8 mouse cellular contexts compared by ENCODE assay signal in the genomic region with DNA sequence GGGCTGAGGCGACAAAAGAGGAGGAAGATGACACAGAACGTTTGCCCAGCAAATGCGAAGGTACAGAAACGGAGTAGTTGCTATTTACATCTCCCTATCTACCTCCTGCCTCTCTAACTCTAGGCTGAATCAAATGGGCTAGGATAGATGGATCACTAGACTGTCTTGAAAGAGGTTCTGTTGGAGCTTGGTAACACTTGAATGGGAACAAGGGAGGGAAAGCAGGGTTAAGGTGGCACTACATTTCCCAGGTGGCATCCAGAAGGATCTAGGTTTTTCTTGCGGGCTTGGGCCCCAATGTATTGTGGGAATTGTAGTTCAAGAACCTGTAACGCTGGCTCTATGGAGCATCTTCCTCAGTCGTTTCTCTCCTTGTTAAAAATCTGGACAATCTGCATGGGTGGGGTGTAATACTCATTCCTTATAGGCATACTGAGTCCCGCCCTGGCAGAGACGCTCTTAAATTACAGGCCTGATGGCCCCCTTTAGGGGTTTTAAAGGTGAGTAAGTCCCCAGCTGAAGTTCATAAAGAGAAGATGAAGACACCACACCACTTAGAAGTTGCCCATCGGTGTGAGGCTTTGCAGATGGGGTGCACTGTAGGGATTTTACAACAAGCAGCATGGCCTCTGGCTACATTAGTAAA. TPM values are rescaled to one million over a fixed set of nuclear protein-coding genes. Genes with fewer than 3 reads are reported as not detected.
DNase-seq lines count a peak whose midpoint lies in the region; ATAC-seq and TF ChIP-seq lines count a peak whose summit lies in the region.

No protein-coding gene starts in this region.

- DNase-seq in kidney, postnatal 10 days, result peak; percentile 76
- DNase-seq in liver, embryonic 13.5 days, result peak; percentile 67
- peak; percentile 50 for DNase-seq in neural tube, embryonic 10.5 days (ENCODE audit: extremely low spot score, low spot score)
- peak; percentile 94 for DNase-seq in telencephalon, adult 2 months (ENCODE audit: low read depth, low spot score)

- H3K4me2 ChIP-seq in heart, embryonic 15.5 days, result peak overlapping the region; percentile 78
- peak overlapping the region; percentile 84 for H3K4me2 ChIP-seq in liver, embryonic 13.5 days

- peaks cover 58% of the 10 kb centered on the region for H3K4me1 ChIP-seq in E14TG2a.4 (replicated peaks; ENCODE audit: low read depth, low read length)
- H3K4me1 ChIP-seq in brown adipose tissue, adult 24 weeks (ENCODE audit: control insufficient read depth, insufficient read depth, insufficient read length, low read length), result no peaks in the 10 kb centered on the region
- peaks cover 15% of the 10 kb centered on the region for H3K4me1 ChIP-seq in heart, embryonic 15.5 days (replicated peaks)
- H3K4me1 ChIP-seq in liver, embryonic 13.5 days (replicated peaks), result peaks cover 36% of the 10 kb centered on the region

- H3K27ac ChIP-seq in brown adipose tissue, adult 24 weeks (replicated peaks; ENCODE audit: low read depth, low read length), result peak overlapping the region; percentile 92
- peak overlapping the region; percentile 79 for H3K27ac ChIP-seq in heart, embryonic 15.5 days
- H3K27ac ChIP-seq in liver, embryonic 13.5 days, result peak overlapping the region; percentile 84

- H3K9me3 ChIP-seq in E14TG2a.4 (ENCODE audit: low read length), result no peaks in the 10 kb centered on the region
- H3K9me3 ChIP-seq in heart, embryonic 15.5 days (replicated peaks), result no peaks in the 10 kb centered on the region
- no peaks in the 10 kb centered on the region for H3K9me3 ChIP-seq in liver, embryonic 13.5 days (replicated peaks)

- H3K4me3 ChIP-seq in E14TG2a.4 (replicated peaks; ENCODE audit: low read length), result peak overlapping the region; percentile 95
- peak overlapping the region; percentile 82 for H3K4me3 ChIP-seq in brown adipose tissue, adult 24 weeks (ENCODE audit: insufficient read depth, low read depth, low read length)
- H3K4me3 ChIP-seq in heart, embryonic 15.5 days, result peak overlapping the region; percentile 85
- H3K4me3 ChIP-seq in liver, embryonic 13.5 days (replicated peaks), result peak overlapping the region; percentile 81

- no peak for TF ChIP-seq CTCF in E14TG2a.4 (conservative IDR thresholded peaks at IDR 0.05; ENCODE audit: low read length)

- H3K9ac ChIP-seq in heart, embryonic 15.5 days, result peak overlapping the region; percentile 82
- peak overlapping the region; percentile 84 for H3K9ac ChIP-seq in liver, embryonic 13.5 days

- H3K36me3 ChIP-seq in E14TG2a.4 (ENCODE audit: insufficient read depth, low read length), result peaks cover 57% of the 10 kb centered on the region
- H3K36me3 ChIP-seq in heart, embryonic 15.5 days, result peaks cover 17% of the 10 kb centered on the region
- H3K36me3 ChIP-seq in liver, embryonic 13.5 days, result peaks cover 36% of the 10 kb centered on the region

- under 1% methylated on average over 10 of the region's 10 CpGs for WGBS in heart, embryonic 15.5 days
- under 1% methylated on average over 10 of the region's 10 CpGs for WGBS in liver, embryonic 13.5 days (ENCODE audit: insufficient replicate concordance)

- ATAC-seq in erythroid progenitor cell, adult 5-6 weeks (replicated peaks; ENCODE audit: low FRiP score, poor library complexity, severe bottlenecking), result peak; percentile 86
- ATAC-seq in heart, embryonic 15.5 days (replicated peaks; ENCODE audit: insufficient number of reproducible peaks, insufficient read depth, low FRiP score, low read depth), result peak; percentile 80
- ATAC-seq in liver, embryonic 13.5 days (ENCODE audit: low read depth), result peak; percentile 79

- H3K27me3 ChIP-seq in E14TG2a.4 (ENCODE audit: insufficient read depth, low read length), result no peaks in the 10 kb centered on the region
- H3K27me3 ChIP-seq in heart, embryonic 15.5 days, result no peaks in the 10 kb centered on the region
- no peaks in the 10 kb centered on the region for H3K27me3 ChIP-seq in liver, embryonic 13.5 days

RNA-seq across cellular contexts. Expression of a gene that starts 0.5 kb away (rescaled TPM):
- 8.0 and 11.0 TPM in 2 replicates for polyA plus RNA-seq in brown adipose tissue, adult 24 weeks (2012; ENCODE audit: insufficient read depth, insufficient read length, missing spikeins)
- 13.0 and 23.8 TPM in 2 replicates for total RNA-seq in erythroid progenitor cell, adult 5-6 weeks (2015; ENCODE audit: low replicate concordance)
- 23.5 and 29.3 TPM in 2 replicates for total RNA-seq in erythroid progenitor cell, adult 5-6 weeks (2017; ENCODE audit: low replicate concordance)
- polyA plus RNA-seq in heart, embryonic 15.5 days (2015; fragmentation: Nextera tagmentation; extraction: Ambion mirVana), result 18.8 and 27.3 TPM in 2 replicates
- 17.6 and 18.4 TPM in 2 replicates for polyA plus RNA-seq in liver, embryonic 13.5 days (2015; fragmentation: Nextera tagmentation; extraction: Ambion mirVana)

RNA-seq across cellular contexts. Expression of a gene that starts 0.5 kb away (rescaled TPM):
- polyA plus RNA-seq in brown adipose tissue, adult 24 weeks (2012; ENCODE audit: insufficient read depth, insufficient read length, missing spikeins), result 18.0 and 22.4 TPM in 2 replicates
- total RNA-seq in erythroid progenitor cell, adult 5-6 weeks (2015; ENCODE audit: low replicate concordance), result 40.4 and 42.3 TPM in 2 replicates
- 21.8 and 30.3 TPM in 2 replicates for total RNA-seq in erythroid progenitor cell, adult 5-6 weeks (2017; ENCODE audit: low replicate concordance)
- polyA plus RNA-seq in heart, embryonic 15.5 days (2015; fragmentation: Nextera tagmentation; extraction: Ambion mirVana), result 54.4 and 61.7 TPM in 2 replicates
- 39.1 and 50.9 TPM in 2 replicates for polyA plus RNA-seq in liver, embryonic 13.5 days (2015; fragmentation: Nextera tagmentation; extraction: Ambion mirVana)

RNA-seq across cellular contexts. Expression of a gene that starts 6.3 kb away (rescaled TPM):
- 4.6 and 5.8 TPM in 2 replicates for polyA plus RNA-seq in brown adipose tissue, adult 24 weeks (2012; ENCODE audit: insufficient read depth, insufficient read length, missing spikeins)
- 0.72 TPM in 1 of 2 replicates, not detected in the other for total RNA-seq in erythroid progenitor cell, adult 5-6 weeks (2015; ENCODE audit: low replicate concordance)
- 0.53 and 1.4 TPM in 2 replicates for total RNA-seq in erythroid progenitor cell, adult 5-6 weeks (2017; ENCODE audit: low replicate concordance)
- 5.1 and 6.7 TPM in 2 replicates for polyA plus RNA-seq in heart, embryonic 15.5 days (2015; fragmentation: Nextera tagmentation; extraction: Ambion mirVana)
- 3.7 and 4.1 TPM in 2 replicates for polyA plus RNA-seq in liver, embryonic 13.5 days (2015; fragmentation: Nextera tagmentation; extraction: Ambion mirVana)

RNA-seq across cellular contexts. Expression of a gene that starts 15.6 kb away (rescaled TPM):
- polyA plus RNA-seq in brown adipose tissue, adult 24 weeks (2012; ENCODE audit: insufficient read depth, insufficient read length, missing spikeins), result 8.5 and 10.4 TPM in 2 replicates
- total RNA-seq in erythroid progenitor cell, adult 5-6 weeks (2015; ENCODE audit: low replicate concordance), result 218 and 223 TPM in 2 replicates
- total RNA-seq in erythroid progenitor cell, adult 5-6 weeks (2017; ENCODE audit: low replicate concordance), result 304 and 424 TPM in 2 replicates
- 91.8 and 123 TPM in 2 replicates for polyA plus RNA-seq in heart, embryonic 15.5 days (2015; fragmentation: Nextera tagmentation; extraction: Ambion mirVana)
- 224 and 255 TPM in 2 replicates for polyA plus RNA-seq in liver, embryonic 13.5 days (2015; fragmentation: Nextera tagmentation; extraction: Ambion mirVana)

RNA-seq across cellular contexts. Expression of a gene that starts 16.0 kb away (rescaled TPM):
- polyA plus RNA-seq in brown adipose tissue, adult 24 weeks (2012; ENCODE audit: insufficient read depth, insufficient read length, missing spikeins), result 12.0 and 12.4 TPM in 2 replicates
- total RNA-seq in erythroid progenitor cell, adult 5-6 weeks (2015; ENCODE audit: low replicate concordance), result 9.6 and 16.2 TPM in 2 replicates
- 18.1 and 19.4 TPM in 2 replicates for total RNA-seq in erythroid progenitor cell, adult 5-6 weeks (2017; ENCODE audit: low replicate concordance)
- 10.4 and 13.9 TPM in 2 replicates for polyA plus RNA-seq in heart, embryonic 15.5 days (2015; fragmentation: Nextera tagmentation; extraction: Ambion mirVana)
- polyA plus RNA-seq in liver, embryonic 13.5 days (2015; fragmentation: Nextera tagmentation; extraction: Ambion mirVana), result 5.9 and 7.4 TPM in 2 replicates

Comparison
In these comparisons a context has a peak if more than half of its experiments do, and no peak if none do; other contexts are left out.
1. Peak in every context shown above with its lines: DNase-seq, ATAC-seq, H3K4me3 ChIP-seq and H3K27ac ChIP-seq.